Mouse (Mus musculus) A20 (cell line): ENCODE data around the gene Slc25a18.
"Not testable (repeated sequence)": the region's sequence is repeated elsewhere in the genome, so short reads cannot be mapped to it uniquely, and the experiment has no call there.

Experiments used
- DNase-seq: peaks from one replicate; pipeline ENCODE4 v3.0.0-alpha.2; 2011; ENCODE audit warnings: low read depth, low spot score

Gene Slc25a18

GRCm38 (mm10) chr6:120798019-120798418 is 24.6 kb downstream of the Slc25a18 start:
- no peak for DNase-seq

- DNase-seq = no peak
Observed at GRCm38 (mm10) chr6:120798905-120799304, 25.5 kb downstream of the Slc25a18 start.

GRCm38 (mm10) chr6:120799581-120800041 is 26.2 kb downstream of the Slc25a18 start:
- DNase-seq = no peak

- DNase-seq = no peak
Observed at GRCm38 (mm10) chr6:120806999-120807737, 33.8 kb downstream of the Slc25a18 start.

- DNase-seq = no peak
Observed at GRCm38 (mm10) chr6:120807738-120808081, 34.3 kb downstream of the Slc25a18 start.

GRCm38 (mm10) chr6:120811999-120812398 is 38.6 kb downstream of the Slc25a18 start:
- not testable (repeated sequence) for DNase-seq

- DNase-seq = no peak
Observed at GRCm38 (mm10) chr6:120819294-120819693, 45.9 kb downstream of the Slc25a18 start.

GRCm38 (mm10) chr6:120820144-120820543 is 46.8 kb downstream of the Slc25a18 start:
- no peak for DNase-seq

GRCm38 (mm10) chr6:120820941-120821340 is 47.6 kb downstream of the Slc25a18 start:
- DNase-seq = no peak

- peak; percentile 22 for DNase-seq
Observed at GRCm38 (mm10) chr6:120821715-120822114, 48.3 kb downstream of the Slc25a18 start.

GRCm38 (mm10) chr6:120822307-120822928 is 49.0 kb downstream of the Slc25a18 start, which contains the start of gene Atp6v1e1:
Gene Atp6v1e1 (minus strand): TSS chr6:120822793.
- DNase-seq = peak; percentile 97

GRCm38 (mm10) chr6:120822937-120823614 is 49.7 kb downstream of the Slc25a18 start:
- DNase-seq = peak; percentile 72

- no peak for DNase-seq
Observed at GRCm38 (mm10) chr6:120830056-120830455, 56.7 kb downstream of the Slc25a18 start.

GRCm38 (mm10) chr6:120830866-120831608 is 57.7 kb downstream of the Slc25a18 start:
- DNase-seq = no peak

GRCm38 (mm10) chr6:120832097-120832496 is 58.7 kb downstream of the Slc25a18 start:
- DNase-seq = no peak

GRCm38 (mm10) chr6:120834766-120835321 is 61.5 kb downstream of the Slc25a18 start:
- no peak for DNase-seq

- peak; percentile 96 for DNase-seq
Observed at GRCm38 (mm10) chr6:120835474-120836374, 62.3 kb downstream of the Slc25a18 start, which contains the start of gene Bcl2l13. Gene Bcl2l13 (plus strand): TSS chr6:120836212.

GRCm38 (mm10) chr6:120836389-120837151 is 63.2 kb downstream of the Slc25a18 start:
- no peak for DNase-seq

GRCm38 (mm10) chr6:120837152-120837530 is 63.8 kb downstream of the Slc25a18 start:
- no peak for DNase-seq

GRCm38 (mm10) chr6:120840258-120840657 is 66.9 kb downstream of the Slc25a18 start:
- no peak for DNase-seq
